Mouse (Mus musculus): ENCODE results near the gene P4hb. TPM values are rescaled to one million over a fixed set of nuclear protein-coding genes. Genes with fewer than 3 reads are reported as not detected.
"Not testable (repeated sequence)": the region's sequence is repeated elsewhere in the genome, so short reads cannot be mapped to it uniquely, and the experiment has no call there.

The P4hb gene
- total RNA-seq, 2 experiments from 2014 or later: 349 to 414 TPM

- no peak for DNase-seq
Measured at GRCm38 (mm10) chr11:120572417-120572751, 669 bp downstream of the P4hb start.

DNA sequence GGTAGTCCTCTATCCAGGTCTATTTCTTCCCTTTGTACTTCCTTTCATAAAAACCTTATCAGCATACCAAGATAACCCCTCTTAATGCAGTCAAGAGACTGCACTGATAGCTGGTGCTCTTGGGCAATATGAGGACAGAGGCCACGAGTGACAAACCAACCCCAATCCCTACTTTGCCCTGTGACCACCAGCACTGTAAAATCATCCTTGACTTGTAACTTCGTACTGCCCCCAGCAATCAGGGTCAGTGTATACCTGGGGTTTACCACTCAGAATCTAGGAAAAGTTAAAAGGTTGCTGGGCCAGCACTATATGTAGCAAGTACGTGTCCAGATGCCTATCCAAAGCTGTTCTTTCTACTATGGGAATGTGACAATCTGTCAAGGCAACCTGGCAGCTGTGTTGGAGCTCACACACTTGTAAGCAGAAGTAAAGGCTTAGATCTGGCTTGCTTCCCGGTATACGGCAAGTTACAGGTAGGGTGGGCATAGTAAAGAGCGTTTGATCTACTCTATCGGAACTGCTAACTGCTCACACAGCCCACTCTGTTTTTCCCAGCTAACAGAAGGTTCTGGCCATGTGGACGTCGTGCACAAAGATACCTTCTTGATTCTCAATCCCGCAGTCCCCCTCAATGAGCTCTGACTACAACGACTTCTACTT is 1.2 kb downstream of the P4hb start:
- no peak for DNase-seq

GRCm38 (mm10) chr11:120571122-120571521 is 1.9 kb downstream of the P4hb start:
- DNase-seq: no peak

GRCm38 (mm10) chr11:120568324-120568723 is 4.7 kb downstream of the P4hb start:
- DNase-seq: no peak

- no peak for DNase-seq
Measured at GRCm38 (mm10) chr11:120565114-120565513, 7.9 kb downstream of the P4hb start.

- no peak for DNase-seq
Measured at GRCm38 (mm10) chr11:120562949-120563348, 10.1 kb downstream of the P4hb start.

DNA sequence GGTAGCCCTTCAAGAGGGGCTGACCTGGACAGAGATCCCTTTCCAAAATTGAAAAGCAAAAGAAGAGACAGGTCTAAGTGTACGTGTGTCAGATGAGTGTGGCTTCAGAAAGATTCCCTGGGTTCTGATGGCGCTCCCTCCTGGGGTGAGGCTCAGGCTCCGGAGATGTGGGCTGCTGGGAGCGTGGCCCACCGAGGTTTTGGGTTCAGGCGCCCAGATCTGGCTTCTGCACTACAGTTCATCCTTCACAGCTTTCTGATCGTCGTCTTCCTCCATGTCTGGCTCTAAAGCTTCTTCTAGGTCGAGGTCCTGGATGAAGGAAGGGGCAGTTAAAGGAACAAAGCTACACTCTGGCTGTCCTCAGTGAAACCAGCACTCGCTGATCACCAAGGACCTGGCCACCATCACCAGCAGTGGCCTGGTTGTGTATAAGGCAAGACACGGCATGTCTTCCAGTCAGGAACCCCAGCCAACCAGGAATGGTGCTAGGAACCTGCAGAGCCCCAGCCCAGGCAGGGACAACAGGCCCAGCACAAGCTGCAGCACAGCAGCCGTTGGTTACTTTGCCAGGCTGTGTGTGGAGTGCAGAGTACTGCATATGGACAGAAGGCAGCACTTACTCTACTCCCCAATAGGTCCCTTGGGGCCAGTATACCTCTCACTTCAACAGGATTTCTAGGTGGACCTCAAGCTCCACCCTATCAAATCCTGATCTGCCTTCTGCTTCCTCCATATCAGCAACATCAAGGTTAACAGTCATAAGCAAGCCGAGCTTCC is 11.9 kb downstream of the P4hb start:
- DNase-seq: no peak

DNA sequence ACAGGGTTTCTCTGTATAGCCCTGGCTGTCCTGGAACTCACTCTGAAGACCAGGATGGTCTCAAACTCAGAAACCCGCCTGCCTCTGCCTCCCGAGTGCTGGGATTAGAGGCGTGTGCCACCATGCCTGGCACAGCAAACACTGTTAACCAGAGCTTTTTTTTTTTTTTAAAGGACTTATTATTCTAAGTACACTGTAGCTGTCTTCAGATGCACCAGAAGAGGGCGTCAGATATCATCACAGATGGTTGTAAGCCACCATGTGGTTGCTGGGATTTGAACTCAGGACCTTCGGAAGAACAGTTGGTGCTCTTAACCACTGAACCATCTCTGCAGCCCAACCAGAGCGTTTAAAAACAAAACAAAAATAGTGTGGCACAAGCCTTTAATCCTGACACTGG is 14.2 kb downstream of the P4hb start:
- not testable (repeated sequence) for DNase-seq

- no peak for DNase-seq
Measured at GRCm38 (mm10) chr11:120555260-120555659, 17.8 kb downstream of the P4hb start.

DNA sequence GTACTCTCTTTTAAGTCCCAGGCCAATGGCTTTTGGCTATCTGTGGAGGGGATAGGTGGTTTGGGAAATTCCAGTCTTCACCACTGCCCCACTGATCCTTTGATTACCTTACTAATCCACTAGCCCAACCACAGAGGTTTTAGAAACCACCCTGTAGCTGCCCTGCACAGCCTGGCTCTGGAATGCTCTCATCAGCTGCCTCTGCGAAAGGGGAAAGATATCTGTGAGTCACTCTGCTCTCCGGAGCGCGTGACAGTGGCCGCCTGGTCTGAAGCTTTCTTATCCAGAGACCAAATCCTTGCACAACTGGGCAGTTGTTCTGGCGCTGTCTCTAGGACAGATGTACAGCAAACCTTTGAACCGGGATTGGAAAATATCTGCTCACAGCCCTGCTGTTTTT is 18.2 kb downstream of the P4hb start:
- DNase-seq: no peak

DNA sequence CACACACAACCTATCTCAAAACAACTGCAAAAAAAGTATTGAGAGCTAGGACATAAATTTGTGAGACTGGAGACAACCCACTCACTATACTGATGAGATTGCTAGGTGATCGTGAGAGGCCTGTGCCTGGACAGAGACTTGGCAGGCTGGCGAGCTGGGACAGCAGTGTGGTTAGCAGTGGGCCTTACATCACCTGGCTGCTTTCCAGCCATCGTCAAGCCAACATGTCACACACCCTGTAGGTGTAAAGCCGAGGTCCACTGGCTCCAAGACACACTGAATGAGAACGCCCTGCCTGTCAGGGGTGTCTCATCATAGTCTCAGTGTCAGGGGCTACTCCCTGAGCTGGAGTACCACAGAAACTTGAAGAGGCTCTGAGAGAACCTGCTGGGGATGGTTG is 20.3 kb downstream of the P4hb start:
- DNase-seq: no peak

DNA sequence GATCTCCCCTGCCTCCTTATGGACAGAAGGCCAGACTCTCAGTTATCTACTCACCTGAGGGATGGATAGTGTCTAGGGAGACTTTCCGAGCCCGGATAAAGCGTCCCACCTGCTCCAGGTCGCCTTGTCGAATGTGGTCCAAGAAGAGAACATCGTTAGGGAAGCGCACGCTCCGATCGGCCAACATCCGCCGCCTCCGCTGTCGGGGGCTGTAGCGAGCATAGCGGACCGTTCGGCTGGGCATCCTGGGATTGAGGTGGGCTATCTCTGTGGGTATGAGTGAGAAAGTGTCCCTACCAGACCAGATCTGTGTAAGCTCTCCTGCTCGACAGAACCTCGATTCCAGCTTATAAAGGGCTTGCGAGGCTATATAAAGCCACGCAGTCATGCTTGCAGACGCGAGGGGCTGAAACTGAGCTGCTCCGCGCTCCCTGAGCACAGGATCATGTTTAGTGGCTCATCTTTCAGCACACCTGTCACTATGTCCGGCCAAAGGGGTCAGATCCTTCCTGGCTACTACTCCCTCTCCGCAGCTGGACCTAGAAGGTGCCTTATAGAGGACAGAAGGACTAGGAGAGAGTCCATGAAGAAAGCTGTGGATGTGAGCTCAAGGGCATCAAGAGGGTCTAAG is 22.1 kb downstream of the P4hb start, which contains the start of gene Ppp1r27:
Gene Ppp1r27 (minus strand): TSS at position 323 of the 631 bp plus-strand sequence.
- no peak for DNase-seq

- DNase-seq: no peak
Measured at GRCm38 (mm10) chr11:120549986-120550809, 22.9 kb downstream of the P4hb start.

- DNase-seq: peak; percentile 97
Measured at GRCm38 (mm10) chr11:120549168-120549945, 23.7 kb downstream of the P4hb start, which contains the start of gene Mcrip1. Mcrip1 (minus strand) TSS chr11:120549727.

DNA sequence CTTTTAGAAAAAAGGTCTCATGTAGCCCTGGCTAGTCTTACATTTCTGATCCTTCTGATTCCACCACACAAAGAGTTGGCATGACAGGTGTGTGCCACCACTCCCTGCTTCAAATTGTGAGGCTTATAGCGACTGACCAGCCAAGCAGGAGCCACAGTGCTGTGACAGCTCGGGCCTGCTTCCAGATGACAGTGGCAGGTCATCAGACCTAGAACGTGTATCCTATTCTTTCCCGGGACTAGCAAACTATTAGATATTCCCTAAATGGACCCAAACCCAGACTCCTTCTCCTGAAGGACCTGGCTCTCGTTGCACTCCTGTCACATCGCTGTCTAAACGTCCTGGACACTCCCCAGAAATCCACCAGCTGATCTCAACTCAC is 24.3 kb downstream of the P4hb start:
- no peak for DNase-seq

- DNase-seq: no peak
Measured at GRCm38 (mm10) chr11:120548214-120548613, 24.8 kb downstream of the P4hb start.

DNA sequence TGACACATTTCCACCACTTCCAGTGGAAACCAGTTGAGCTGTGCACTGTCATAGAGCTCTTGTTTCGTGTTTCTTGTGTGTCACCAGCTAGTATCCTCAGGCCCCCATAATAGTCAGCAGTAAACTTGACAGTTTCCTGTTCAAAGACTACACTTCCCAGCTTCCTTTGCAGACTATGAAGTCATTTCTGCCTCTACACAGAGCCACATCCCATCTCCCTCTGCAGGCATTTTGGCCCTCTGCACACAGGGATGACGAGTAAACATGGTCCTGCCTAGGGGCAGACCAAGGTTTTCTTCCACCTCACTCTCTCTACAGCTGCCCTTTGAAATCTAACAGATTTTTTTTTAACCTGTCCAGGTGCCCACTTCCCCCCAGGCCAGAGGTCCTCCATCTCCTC is 25.6 kb downstream of the P4hb start:
- no peak for DNase-seq

- DNase-seq: no peak
Measured at GRCm38 (mm10) chr11:120545964-120546363, 27.1 kb downstream of the P4hb start.

- no peak for DNase-seq
Measured at GRCm38 (mm10) chr11:120542376-120542775, 30.7 kb downstream of the P4hb start.

- DNase-seq: no peak
Measured at GRCm38 (mm10) chr11:120541907-120542306, 31.1 kb downstream of the P4hb start.

GRCm38 (mm10) chr11:120539285-120540014 is 33.6 kb downstream of the P4hb start:
- DNase-seq: no peak
